Mouse (Mus musculus): ENCODE measurements around the gene Rpsa.

GRCm38 (mm10) chr9:120080546-120081108 lies 46.9 kb upstream of the Rpsa start:
- no peak for TF ChIP-seq CTCF (conservative IDR thresholded peaks at IDR 0.05; ENCODE audit: insufficient read depth, insufficient read length, low read depth, low read length)
- no peak for TF ChIP-seq POLR2A (IDR thresholded peaks at IDR 0.05; ENCODE audit: low read depth, low read length)

Measured in kidney, adult 2 months (tissue).